Mouse (Mus musculus) neutrophil, adult 5-6 weeks (primary cell): ENCODE results near the gene Bmp7. TPM values are rescaled to one million over a fixed set of nuclear protein-coding genes. Genes with fewer than 3 reads are reported as not detected.

Experiments used
- ATAC-seq: fragments of 151-379, 151-347 bp; 2 replicates; pipeline ENCODE4 v1.8.0; 2017; ENCODE audit warnings: mild to moderate bottlenecking, moderate TSS enrichment; ENCODE audit not compliant: insufficient number of reproducible peaks, poor library complexity, low FRiP score, severe bottlenecking; ENCODE audit errors: extremely low read depth
- total RNA-seq: library from RNA; stranded (forward); fragments of 200-1000 nt; gene quantifications from 2 replicates; pipeline ENCODE4 v1.2.3, GENCODE M21; 2017

Gene Bmp7
- not detected in 2 replicates for total RNA-seq

- no peak for ATAC-seq
Measured at GRCm38 (mm10) chr2:172940003-172940798, at the start of gene Bmp7. Bmp7 (minus strand) TSS chr2:172940321.

GRCm38 (mm10) chr2:172982776-172983561 is 42.8 kb upstream of the Bmp7 start:
- ATAC-seq, result no peak

GRCm38 (mm10) chr2:172979666-172980345 is 39.7 kb upstream of the Bmp7 start:
- no peak for ATAC-seq

GRCm38 (mm10) chr2:172978131-172978633 is 38.1 kb upstream of the Bmp7 start:
- ATAC-seq, result no peak

- peak; percentile 31 for ATAC-seq
Measured at GRCm38 (mm10) chr2:172977409-172978130, 37.4 kb upstream of the Bmp7 start, which contains the start of gene Spo11. Spo11 (plus strand) TSS chr2:172977700.

- ATAC-seq, result peak; percentile 62
Measured at GRCm38 (mm10) chr2:172976661-172977238, 36.6 kb upstream of the Bmp7 start.

- no peak for ATAC-seq
Measured at GRCm38 (mm10) chr2:172975159-172975558, 35.0 kb upstream of the Bmp7 start.

- no peak for ATAC-seq
Measured at GRCm38 (mm10) chr2:172974701-172975100, 34.6 kb upstream of the Bmp7 start.

- no peak for ATAC-seq
Measured at GRCm38 (mm10) chr2:172973806-172974565, 33.9 kb upstream of the Bmp7 start.

GRCm38 (mm10) chr2:172971865-172972264 is 31.7 kb upstream of the Bmp7 start:
- no peak for ATAC-seq

- peak; percentile 43; the same call in 1 of the 2 replicates for ATAC-seq
Measured at GRCm38 (mm10) chr2:172966480-172966879, 26.4 kb upstream of the Bmp7 start.

GRCm38 (mm10) chr2:172965249-172965648 is 25.1 kb upstream of the Bmp7 start:
- ATAC-seq, result no peak

- no peak for ATAC-seq
Measured at GRCm38 (mm10) chr2:172961211-172961610, 21.1 kb upstream of the Bmp7 start.

- ATAC-seq, result no peak
Measured at GRCm38 (mm10) chr2:172960350-172960749, 20.2 kb upstream of the Bmp7 start.

- ATAC-seq, result no peak
Measured at GRCm38 (mm10) chr2:172959006-172959768, 19.1 kb upstream of the Bmp7 start.

- no peak for ATAC-seq
Measured at GRCm38 (mm10) chr2:172958579-172958978, 18.5 kb upstream of the Bmp7 start.

GRCm38 (mm10) chr2:172951976-172952375 is 11.9 kb upstream of the Bmp7 start:
- ATAC-seq, result no peak
